Mouse (Mus musculus) liver, embryonic 11.5 days (tissue): ENCODE measurements around the gene Slc9a9. TPM values are rescaled to one million over a fixed set of nuclear protein-coding genes. Genes with fewer than 3 reads are reported as not detected.

Source experiments
- ATAC-seq: fragments of 200-750 bp; cut with Nextera tagmentation; replicated peaks from 2 replicates; pipeline ENCODE4 v1.8.0; 2017; ENCODE audit warnings: moderate number of reproducible peaks, mild to moderate bottlenecking, moderate TSS enrichment, moderate library complexity; ENCODE audit not compliant: low FRiP score
- DNase-seq: peaks from one replicate; pipeline ENCODE4 v3.0.0-alpha.2; 2017; ENCODE audit warnings: low spot score
- H3K27ac ChIP-seq: fragments of 300-500 bp; sonication (generic); 2 replicates; pipeline ENCODE4 v1.5.1; 2014; ENCODE audit warnings: mild to moderate bottlenecking, low read depth, low read length, control low read depth
- H3K27me3 ChIP-seq: fragments of 300-500 bp; sonication (generic); replicated peaks from 2 replicates; pipeline ENCODE4 v1.6.1; 2014; ENCODE audit warnings: low read length, mixed read lengths; ENCODE audit not compliant: control insufficient read depth, insufficient read depth
- H3K36me3 ChIP-seq: fragments of 300-500 bp; sonication (generic); 2 replicates; pipeline ENCODE4 v1.6.1; 2014; ENCODE audit warnings: mild to moderate bottlenecking, low read length, moderate library complexity, mixed read lengths; ENCODE audit not compliant: control insufficient read depth, insufficient read depth
- H3K4me1 ChIP-seq: fragments of 300-500 bp; sonication (generic); replicated peaks from 2 replicates; pipeline ENCODE4 v1.6.1; 2014; ENCODE audit warnings: low read length, mixed read lengths; ENCODE audit not compliant: control insufficient read depth, insufficient read depth
- H3K4me2 ChIP-seq: fragments of 300-500 bp; sonication (generic); 2 replicates; pipeline ENCODE4 v1.6.1; 2014; ENCODE audit warnings: mild to moderate bottlenecking, control low read depth, moderate library complexity
- H3K4me3 ChIP-seq: fragments of 300-500 bp; sonication (generic); 2 replicates; pipeline ENCODE4 v1.5.1; 2014; ENCODE audit warnings: low read depth, low read length, control low read depth
- H3K9ac ChIP-seq: fragments of 300-500 bp; sonication (generic); 2 replicates; pipeline ENCODE4 v1.6.1; 2014; ENCODE audit warnings: low read depth, low read length, control low read depth
- H3K9me3 ChIP-seq: fragments of 300-500 bp; sonication (generic); 2 replicates; pipeline ENCODE4 v1.6.1; 2016; ENCODE audit warnings: low read length, inconsistent platforms, mixed read lengths; ENCODE audit not compliant: control insufficient read depth
- WGBS: fragments of 180-500 bp; shearing (Covaris S2); extraction: QIAGEN DNeasy Blood & Tissue Kit; methylation state at CpG from one replicate; pipeline ENCODE4 v1.1.7; 2014; 5-methylcytosine and 5-hydroxymethylcytosine counted together
- polyA plus RNA-seq: library from polyadenylated mRNA; unstranded; fragments of >200 nt; fragmentation: Nextera tagmentation; extraction: Ambion mirVana; gene quantifications from 2 replicates; pipeline ENCODE4 v1.2.1, GENCODE M21; 2014

Slc9a9 gene
- polyA plus RNA-seq, 1 experiment from 2014 or later = 1.9 TPM

DNA sequence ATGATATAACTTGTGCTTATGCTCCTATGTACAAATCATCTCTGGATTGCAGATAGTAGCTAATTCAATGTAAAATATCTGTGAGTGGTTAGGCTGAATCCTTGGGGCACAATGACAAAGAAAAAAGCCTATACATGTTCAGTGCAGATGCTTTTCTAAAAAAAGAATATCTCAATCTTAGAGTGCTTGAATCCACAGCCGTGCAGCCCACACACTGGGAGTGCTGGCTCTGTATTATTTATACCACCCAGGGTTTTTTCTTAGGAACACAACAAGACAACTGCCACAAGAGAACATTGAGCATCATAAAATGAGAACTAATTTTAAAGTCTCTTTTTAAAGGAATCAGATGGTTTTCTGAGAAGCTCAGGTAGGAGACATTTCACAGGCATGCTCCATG is 19.7 kb upstream of the Slc9a9 start:
- no peaks in the 10 kb centered on the region for H3K36me3 ChIP-seq
- no peak overlapping the region for H3K9ac ChIP-seq
- no peaks in the 10 kb centered on the region for H3K27me3 ChIP-seq
- H3K4me1 ChIP-seq = no peaks in the 10 kb centered on the region
- ATAC-seq (no peak), DNase-seq (no peak)
- H3K27ac ChIP-seq = no peak overlapping the region
- no peak overlapping the region for H3K4me2 ChIP-seq
- WGBS = 82% methylated on average over 1 of the region's 1 CpGs
- no peaks in the 10 kb centered on the region for H3K9me3 ChIP-seq
- H3K4me3 ChIP-seq = no peak overlapping the region

DNA sequence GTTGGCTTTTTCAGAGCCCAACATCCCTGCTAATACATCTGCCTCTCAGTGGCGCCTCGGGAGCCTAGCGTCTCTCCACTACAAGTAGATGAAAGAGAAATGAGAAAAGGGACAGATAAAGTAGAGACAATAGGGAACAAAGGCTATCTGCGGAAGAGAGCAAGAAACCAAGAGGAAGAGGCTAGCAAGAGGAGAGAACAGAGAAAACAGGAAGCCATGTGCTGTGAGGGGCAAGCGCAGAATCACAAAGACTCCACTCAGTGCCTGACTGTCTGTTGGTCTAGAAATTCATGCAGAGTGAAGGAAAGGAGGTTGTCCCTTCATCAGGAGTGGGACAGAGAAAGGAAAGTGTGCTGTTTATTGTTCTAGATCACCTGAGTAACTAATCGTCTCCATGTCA is 16.5 kb upstream of the Slc9a9 start:
- Histone ChIP-seq H3K27me3 (no peaks in the 10 kb centered on the region), H3K4me2 (no peak overlapping the region), H3K4me1 (no peaks in the 10 kb centered on the region), H3K4me3 (no peak overlapping the region), H3K36me3 (no peaks in the 10 kb centered on the region), H3K27ac (no peak overlapping the region), H3K9ac (no peak overlapping the region), H3K9me3 (no peaks in the 10 kb centered on the region)
- WGBS = 73% methylated on average over 6 of the region's 6 CpGs
- DNase-seq = no peak
- no peak for ATAC-seq

DNA sequence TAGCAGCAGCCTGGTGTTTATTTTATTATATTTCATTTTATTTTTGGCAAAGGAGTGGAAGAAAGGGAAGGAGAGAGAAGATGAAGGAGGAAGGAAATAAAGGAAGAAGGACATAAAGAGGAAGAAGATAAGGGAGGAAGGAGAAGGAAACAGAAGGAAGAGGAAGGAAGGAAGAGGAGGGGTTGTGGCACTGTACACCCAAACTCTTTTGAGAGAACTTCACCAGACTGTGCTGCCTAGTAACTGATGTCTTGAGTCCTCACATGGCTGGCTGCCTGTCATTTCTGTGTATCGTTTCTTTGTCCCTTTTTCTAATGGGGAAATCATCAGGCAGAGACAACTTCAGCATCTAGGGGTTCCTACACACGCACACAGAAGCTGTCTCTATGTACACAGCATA is 15.9 kb upstream of the Slc9a9 start:
- no peak overlapping the region for H3K4me2 ChIP-seq
- H3K27me3 ChIP-seq = no peaks in the 10 kb centered on the region
- H3K36me3 ChIP-seq = no peaks in the 10 kb centered on the region
- 71% methylated on average over 2 of the region's 2 CpGs for WGBS
- H3K9ac ChIP-seq = no peak overlapping the region
- no peak for DNase-seq
- no peak overlapping the region for H3K4me3 ChIP-seq
- ATAC-seq = no peak
- H3K27ac ChIP-seq = no peak overlapping the region
- H3K4me1 ChIP-seq = no peaks in the 10 kb centered on the region
- H3K9me3 ChIP-seq = no peaks in the 10 kb centered on the region

DNA sequence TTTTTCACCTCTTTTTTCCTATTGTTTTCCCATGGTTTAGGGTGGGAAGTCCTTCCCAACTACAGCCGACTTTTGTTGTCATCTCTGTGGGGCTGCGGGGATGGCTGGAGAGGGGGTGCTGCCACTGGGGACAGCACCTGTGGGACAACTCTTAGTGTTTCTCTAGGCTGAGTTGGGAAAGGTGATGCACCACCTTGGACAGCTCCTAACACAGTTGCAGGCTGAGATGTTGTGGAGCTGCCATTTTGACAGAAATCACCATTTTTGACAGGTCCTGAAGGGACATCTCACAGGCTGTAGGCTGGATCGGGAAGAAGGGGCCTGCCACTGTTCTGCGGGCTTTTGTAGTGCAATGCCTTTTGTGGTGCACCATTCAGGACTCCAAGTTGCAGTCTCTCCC is 13.4 kb upstream of the Slc9a9 start:
- Histone ChIP-seq H3K9me3 (no peaks in the 10 kb centered on the region), H3K36me3 (no peaks in the 10 kb centered on the region), H3K27ac (no peak overlapping the region), H3K27me3 (no peaks in the 10 kb centered on the region), H3K4me3 (no peak overlapping the region), H3K4me2 (no peak overlapping the region), H3K4me1 (no peaks in the 10 kb centered on the region), H3K9ac (no peak overlapping the region)
- ATAC-seq = no peak
- no peak for DNase-seq
- WGBS = 72% methylated on average over 4 of the region's 4 CpGs

DNA sequence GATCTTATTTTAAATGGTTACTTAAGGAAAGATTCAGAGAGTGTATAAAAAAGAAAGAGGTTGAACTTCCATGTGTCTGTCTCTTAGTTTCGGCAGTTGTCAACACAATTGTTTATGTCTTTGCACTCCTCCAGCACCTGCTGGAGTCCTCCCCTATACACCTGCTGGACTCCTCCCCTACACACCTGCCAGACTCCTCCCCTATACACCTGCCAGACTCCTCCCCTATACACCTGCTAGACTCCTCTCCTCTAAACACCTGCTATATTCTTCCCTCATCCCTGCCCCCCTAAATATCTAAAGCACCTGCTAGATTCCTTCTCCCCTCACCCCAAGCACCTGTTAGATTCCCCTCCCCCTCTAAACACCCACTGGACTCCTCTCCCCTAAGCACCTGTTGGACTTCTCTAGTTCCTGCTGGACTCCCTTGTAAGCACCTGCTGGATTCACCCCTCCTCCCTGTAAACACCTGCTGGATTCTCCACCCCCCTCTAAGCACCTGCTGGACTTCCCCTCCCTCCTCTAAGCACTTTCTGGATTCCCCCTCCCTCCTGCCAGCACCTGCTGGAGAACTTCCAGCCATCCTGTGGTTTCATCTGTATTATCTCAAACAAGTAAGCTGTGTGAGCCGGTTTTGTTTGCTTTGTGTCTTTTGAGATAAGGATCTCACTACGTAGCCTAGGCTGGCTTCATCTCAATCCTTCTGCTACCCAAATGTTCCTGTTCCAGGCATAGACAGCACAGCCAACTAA is 10.1 kb upstream of the Slc9a9 start:
- DNase-seq (no peak), ATAC-seq (no peak)
- H3K9ac ChIP-seq = no peak overlapping the region
- no peak overlapping the region for H3K4me3 ChIP-seq
- H3K27ac ChIP-seq = no peak overlapping the region
- H3K27me3 ChIP-seq = no peaks in the 10 kb centered on the region
- WGBS = 33% methylated on average over 3 of the region's 3 CpGs
- H3K9me3 ChIP-seq = no peaks in the 10 kb centered on the region
- H3K36me3 ChIP-seq = no peaks in the 10 kb centered on the region
- no peaks in the 10 kb centered on the region for H3K4me1 ChIP-seq
- no peak overlapping the region for H3K4me2 ChIP-seq

DNA sequence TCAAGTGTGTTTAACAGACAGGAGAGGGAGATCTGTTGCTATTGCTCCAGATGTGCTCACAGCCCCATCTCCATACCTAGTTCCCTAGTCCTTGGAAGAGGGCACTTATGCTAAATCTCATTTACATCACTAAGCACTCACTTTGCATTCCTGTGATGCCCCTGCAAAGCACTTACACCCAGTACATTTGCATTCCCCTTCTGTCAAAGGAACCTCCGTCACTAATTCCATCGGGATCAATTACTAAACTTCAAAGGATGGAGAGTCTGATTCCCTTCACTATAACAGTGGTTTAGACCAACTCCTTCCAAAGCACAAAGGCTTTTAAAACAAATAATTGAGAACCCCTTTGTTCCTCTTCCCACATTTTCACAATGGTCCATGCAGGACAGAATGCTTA is 7.9 kb upstream of the Slc9a9 start:
- no peak overlapping the region for H3K27ac ChIP-seq
- H3K4me1 ChIP-seq = no peaks in the 10 kb centered on the region
- H3K4me3 ChIP-seq = no peak overlapping the region
- H3K36me3 ChIP-seq = no peaks in the 10 kb centered on the region
- H3K9ac ChIP-seq = no peak overlapping the region
- H3K4me2 ChIP-seq = no peak overlapping the region
- 24% methylated on average over 2 of the region's 2 CpGs for WGBS
- H3K27me3 ChIP-seq = no peaks in the 10 kb centered on the region
- DNase-seq (no peak), ATAC-seq (no peak)
- H3K9me3 ChIP-seq = no peaks in the 10 kb centered on the region

DNA sequence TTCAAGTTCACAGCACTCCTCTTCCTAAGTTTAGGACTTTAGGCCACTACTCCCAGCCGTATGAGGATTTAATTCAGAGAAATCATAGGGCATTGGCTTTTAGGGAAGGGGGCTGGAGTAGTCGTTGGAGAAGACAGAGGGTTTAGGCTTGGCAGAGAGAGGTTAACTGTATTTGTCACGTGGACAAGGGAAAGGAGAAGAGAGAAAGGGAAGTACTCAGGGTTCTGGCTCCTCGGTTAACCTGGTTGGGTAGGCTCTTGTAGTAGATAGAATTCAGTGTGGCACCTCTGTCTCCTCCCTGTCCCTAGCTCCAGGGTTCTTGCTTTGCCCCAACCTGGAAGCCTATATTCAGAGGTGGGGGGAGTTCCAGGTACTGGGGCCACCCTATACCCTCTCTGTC is 4.5 kb upstream of the Slc9a9 start:
- H3K4me3 ChIP-seq = no peak overlapping the region
- H3K9me3 ChIP-seq = no peaks in the 10 kb centered on the region
- H3K27ac ChIP-seq = no peak overlapping the region
- WGBS = 43% methylated on average over 4 of the region's 4 CpGs
- DNase-seq = no peak
- H3K27me3 ChIP-seq = no peaks in the 10 kb centered on the region
- H3K36me3 ChIP-seq = no peaks in the 10 kb centered on the region
- ATAC-seq = no peak
- H3K9ac ChIP-seq = no peak overlapping the region
- H3K4me1 ChIP-seq = 0 out of 2 replicates have a peak, but pooled peaks cover 2% of the 10 kb centered on the region
- no peak overlapping the region for H3K4me2 ChIP-seq

DNA sequence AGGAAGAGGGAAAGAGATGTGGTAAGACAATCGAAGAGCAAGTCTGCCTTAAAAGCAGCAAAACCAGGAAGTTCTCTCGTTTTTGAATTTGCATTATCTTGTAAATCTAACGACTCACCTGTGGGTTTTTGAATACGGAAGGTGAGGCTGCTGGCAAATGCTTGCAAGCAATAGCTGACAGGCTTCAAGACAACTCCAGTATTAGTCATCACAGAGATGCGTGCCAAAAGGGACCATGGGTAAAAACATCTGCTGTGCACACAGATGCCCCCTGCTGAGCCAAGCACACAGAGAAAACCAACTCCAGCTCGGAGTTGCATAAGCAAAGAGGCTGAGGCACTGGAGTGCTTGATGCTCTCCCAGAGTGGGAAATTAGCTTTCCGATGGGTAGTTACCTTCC is 1.1 kb upstream of the Slc9a9 start:
- 41% methylated on average over 7 of the region's 7 CpGs for WGBS
- no peak for ATAC-seq
- Histone ChIP-seq H3K9me3 (no peaks in the 10 kb centered on the region), H3K36me3 (no peaks in the 10 kb centered on the region), H3K27me3 (no peaks in the 10 kb centered on the region), H3K4me2 (no peak overlapping the region), H3K4me1 (0 out of 2 replicates have a peak, but pooled peaks cover 3% of the 10 kb centered on the region), H3K9ac (no peak overlapping the region), H3K27ac (no peak overlapping the region), H3K4me3 (no peak overlapping the region)
- DNase-seq = no peak

DNA sequence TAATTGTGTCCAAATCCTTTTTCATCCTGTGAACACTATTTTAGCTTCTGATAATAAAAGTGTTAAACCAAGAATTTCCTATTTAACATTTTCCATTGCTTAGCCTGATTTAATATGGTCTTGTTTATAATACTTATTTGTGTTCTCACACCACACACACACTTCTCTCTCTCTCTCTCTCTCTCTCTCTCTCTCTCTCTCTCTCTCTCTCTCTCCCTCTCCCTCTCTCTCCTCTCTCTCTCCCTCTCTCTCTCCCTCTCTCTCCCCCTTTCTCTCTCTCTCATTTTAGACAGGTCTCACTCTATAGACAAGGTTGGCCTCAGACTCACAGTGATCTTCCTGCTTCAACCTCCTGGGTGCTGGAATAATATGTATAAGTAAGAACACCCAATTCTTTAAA is 995 bp downstream of the Slc9a9 start:
- Histone ChIP-seq H3K27ac (no peak overlapping the region), H3K36me3 (no peaks in the 10 kb centered on the region), H3K4me2 (peak overlapping the region; percentile 67), H3K27me3 (no peaks in the 10 kb centered on the region), H3K9ac (no peak overlapping the region), H3K4me1 (0 out of 2 replicates have a peak, but pooled peaks cover 3% of the 10 kb centered on the region), H3K4me3 (peak overlapping the region; percentile 48; the same call in 1 of the 2 replicates), H3K9me3 (no peaks in the 10 kb centered on the region)
- no peak for DNase-seq
- no peak for ATAC-seq
